Mouse (Mus musculus) hindbrain, embryonic 14.5 days (tissue): ENCODE results near the gene Grm4. TPM values are rescaled to one million over a fixed set of nuclear protein-coding genes. Genes with fewer than 3 reads are reported as not detected.
"Not testable (repeated sequence)": the region's sequence is repeated elsewhere in the genome, so short reads cannot be mapped to it uniquely, and the experiment has no call there.

Source experiments
- ATAC-seq: fragments of 200-750 bp; cut with Nextera tagmentation; 2 replicates; pipeline ENCODE4 v1.8.0; 2017; ENCODE audit warnings: moderate number of reproducible peaks, mild to moderate bottlenecking, moderate TSS enrichment, moderate library complexity; ENCODE audit not compliant: low FRiP score
- DNase-seq: peaks from one replicate; pipeline ENCODE4 v3.0.0-alpha.2; 2015; ENCODE audit warnings: low spot score
- H3K27ac ChIP-seq: fragments of 300-500 bp; sonication (generic); 2 replicates; pipeline ENCODE4 v1.5.1; 2014; ENCODE audit warnings: mild to moderate bottlenecking, moderate library complexity
- H3K27me3 ChIP-seq: fragments of 300-500 bp; sonication (generic); 2 replicates; pipeline ENCODE4 v1.6.1; 2014; ENCODE audit warnings: mild to moderate bottlenecking, low read length, mixed read lengths; ENCODE audit not compliant: control insufficient read depth, insufficient read depth
- H3K36me3 ChIP-seq: fragments of 300-500 bp; sonication (generic); replicated peaks from 2 replicates; pipeline ENCODE4 v1.6.1; 2014; ENCODE audit not compliant: control insufficient read depth, insufficient read depth
- H3K4me1 ChIP-seq: fragments of 300-500 bp; sonication (generic); replicated peaks from 2 replicates; pipeline ENCODE4 v1.6.1; 2014; ENCODE audit warnings: antibody characterized with exemption, low read length, mixed read lengths; ENCODE audit not compliant: control insufficient read depth, insufficient read depth
- H3K4me2 ChIP-seq: fragments of 300-500 bp; sonication (generic); replicated peaks from 2 replicates; pipeline ENCODE4 v1.6.1; 2014; ENCODE audit warnings: mild to moderate bottlenecking, moderate library complexity
- H3K4me3 ChIP-seq: fragments of 300-500 bp; sonication (generic); replicated peaks from 2 replicates; pipeline ENCODE4 v1.5.1; 2014; ENCODE audit warnings: mild to moderate bottlenecking, low read length
- H3K9ac ChIP-seq: fragments of 300-500 bp; sonication (generic); 2 replicates; pipeline ENCODE4 v1.6.1; 2014
- H3K9me3 ChIP-seq: fragments of 300-500 bp; sonication (generic); 2 replicates; pipeline ENCODE4 v1.6.1; 2016; ENCODE audit warnings: low read length; ENCODE audit not compliant: control insufficient read depth
- WGBS: fragments of 180-500 bp; shearing (Covaris S2); extraction: QIAGEN DNeasy Blood & Tissue Kit; methylation state at CpG from one replicate; pipeline ENCODE4 v1.1.7; 2014; 5-methylcytosine and 5-hydroxymethylcytosine counted together
- polyA plus RNA-seq: library from polyadenylated mRNA; unstranded; fragments of >200 nt; fragmentation: Nextera tagmentation; extraction: Ambion mirVana; gene quantifications from 2 replicates; pipeline ENCODE4 v1.2.1, GENCODE M21; 2014

Gene Grm4
- polyA plus RNA-seq, 1 experiment from 2014 or later, result 9.0 TPM

GRCm38 (mm10) chr17:27382916-27383315, 138.3 kb downstream of the Grm4 start:
- H3K4me1 ChIP-seq, result 0 out of 2 replicates have a peak, but pooled peaks cover 7% of the 10 kb centered on the region
- no peak overlapping the region for H3K9ac ChIP-seq
- DNase-seq (no peak), ATAC-seq (no peak)
- no peak overlapping the region for H3K4me2 ChIP-seq
- 79% methylated on average over 11 of the region's 11 CpGs for WGBS
- no peaks in the 10 kb centered on the region for H3K27me3 ChIP-seq
- H3K36me3 ChIP-seq, result no peaks in the 10 kb centered on the region
- no peak overlapping the region for H3K4me3 ChIP-seq
- H3K9me3 ChIP-seq, result no peaks in the 10 kb centered on the region
- H3K27ac ChIP-seq, result no peak overlapping the region

GRCm38 (mm10) chr17:27380911-27381459, 140.2 kb downstream of the Grm4 start:
- WGBS, result 75% methylated on average over 9 of the region's 9 CpGs

GRCm38 (mm10) chr17:27378977-27379376, 142.2 kb downstream of the Grm4 start:
- 38% methylated on average over 3 of the region's 3 CpGs for WGBS
- peaks cover 7% of the 10 kb centered on the region for H3K9me3 ChIP-seq
- no peak for DNase-seq

More at GRCm38 (mm10) chr17:27380911-27381459, 140.2 kb downstream of the Grm4 start:
- not testable (repeated sequence) for H3K27me3 ChIP-seq, DNase-seq, H3K36me3 ChIP-seq, H3K4me3 ChIP-seq, ATAC-seq, H3K4me1 ChIP-seq, H3K4me2 ChIP-seq, H3K9ac ChIP-seq, H3K27ac ChIP-seq, H3K9me3 ChIP-seq

GRCm38 (mm10) chr17:27377151-27377550, 144.1 kb downstream of the Grm4 start:
- H3K27ac ChIP-seq, result no peak overlapping the region

More at GRCm38 (mm10) chr17:27378977-27379376, 142.2 kb downstream of the Grm4 start:
- H3K27me3 ChIP-seq, result no peaks in the 10 kb centered on the region
- H3K27ac ChIP-seq, result no peak overlapping the region
- 0 out of 2 replicates have a peak, but pooled peaks have one; percentile 27 for ATAC-seq
- no peak overlapping the region for H3K9ac ChIP-seq
- H3K4me2 ChIP-seq, result no peak overlapping the region
- H3K36me3 ChIP-seq, result no peaks in the 10 kb centered on the region
- H3K4me1 ChIP-seq, result 0 out of 2 replicates have a peak, but pooled peaks cover 7% of the 10 kb centered on the region
- no peak overlapping the region for H3K4me3 ChIP-seq

GRCm38 (mm10) chr17:27375551-27375950, 145.7 kb downstream of the Grm4 start:
- no peak overlapping the region for H3K9ac ChIP-seq
- H3K4me3 ChIP-seq, result no peak overlapping the region
- peaks cover 7% of the 10 kb centered on the region; the same call in 1 of the 2 replicates for H3K4me1 ChIP-seq
- DNase-seq (no peak), ATAC-seq (no peak)
- WGBS, result 82% methylated on average over 5 of the region's 5 CpGs
- H3K36me3 ChIP-seq, result no peaks in the 10 kb centered on the region
- no peak overlapping the region for H3K27ac ChIP-seq
- H3K27me3 ChIP-seq, result no peaks in the 10 kb centered on the region
- no peak overlapping the region for H3K4me2 ChIP-seq
- peaks cover 7% of the 10 kb centered on the region for H3K9me3 ChIP-seq

More at GRCm38 (mm10) chr17:27377151-27377550, 144.1 kb downstream of the Grm4 start:
- Histone ChIP-seq H3K9ac (no peak overlapping the region), H3K4me3 (no peak overlapping the region), H3K9me3 (peaks cover 7% of the 10 kb centered on the region), H3K36me3 (no peaks in the 10 kb centered on the region), H3K27me3 (no peaks in the 10 kb centered on the region), H3K4me2 (no peak overlapping the region), H3K4me1 (peaks cover 7% of the 10 kb centered on the region; the same call in 1 of the 2 replicates)
- ATAC-seq (no peak), DNase-seq (no peak)
- WGBS, result 100% methylated on average over 1 of the region's 1 CpGs

Other genes with a start within 250 kb of the Grm4 start
- 136 and 148 TPM in 2 replicates for gene Hmga1, start 35.1 kb upstream of the Grm4 start, polyA plus RNA-seq
- 68.0 and 76.5 TPM in 2 replicates for gene AI413582, start 44.4 kb upstream of the Grm4 start, polyA plus RNA-seq
- 107 and 115 TPM in 2 replicates for gene Nudt3, start 102.1 kb upstream of the Grm4 start, polyA plus RNA-seq
- not detected in 2 replicates for gene RPS10-NUDT3, start 113.8 kb upstream of the Grm4 start, polyA plus RNA-seq
- 489 and 624 TPM in 2 replicates for gene Rps10, start 115.3 kb upstream of the Grm4 start, polyA plus RNA-seq
- gene Pacsin1, start 134.1 kb upstream of the Grm4 start, polyA plus RNA-seq, result 44.5 and 51.7 TPM in 2 replicates
- 0.26 and 0.94 TPM in 2 replicates for gene Spdef, start 207.6 kb upstream of the Grm4 start, polyA plus RNA-seq